Mouse (Mus musculus): ENCODE results near the gene Nat8f2.
"Not testable (repeated sequence)": the region's sequence is repeated elsewhere in the genome, so short reads cannot be mapped to it uniquely, and the experiment has no call there.

DNA sequence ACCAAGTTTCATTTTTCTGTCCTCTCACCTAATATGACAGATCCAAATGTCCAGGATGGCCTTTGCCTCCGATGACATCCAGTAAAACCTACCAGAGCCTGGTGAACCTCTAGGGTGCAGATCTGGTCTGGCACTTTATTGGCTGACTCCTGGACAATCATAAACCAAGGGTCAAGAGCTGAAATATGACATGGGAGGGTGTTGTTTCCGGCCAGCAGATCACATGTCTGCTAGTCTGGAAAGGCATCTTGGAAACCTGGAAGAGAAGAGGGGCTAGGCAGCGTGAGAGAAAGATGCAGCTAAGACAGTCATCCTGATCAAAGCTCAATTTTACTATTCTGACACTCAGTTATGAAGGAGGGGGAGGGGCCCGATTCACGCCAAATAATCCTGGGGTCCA is at the start of gene Nat8f2:
- TF ChIP-seq USF1 (IDR thresholded peaks at IDR 0.05; ENCODE audit: low read depth, low read length); MAZ (IDR thresholded peaks at IDR 0.05; ENCODE audit: low read depth, low read length); ZKSCAN1 (IDR thresholded peaks at IDR 0.05; ENCODE audit: low read depth, low read length); RCOR1 (IDR thresholded peaks at IDR 0.05; ENCODE audit: low read depth, low read length); GATA1 (IDR thresholded peaks at IDR 0.05; ENCODE audit: low read depth, low read length); SMC3 (IDR thresholded peaks at IDR 0.05; ENCODE audit: low read depth, low read length); CTCF (IDR thresholded peaks at IDR 0.05 in 2 of 3, conservative IDR thresholded peaks at IDR 0.05 in 1 of 3; ENCODE audit: control insufficient read depth in 1 of 3, insufficient read depth in 1 of 3, low read depth in 2 of 3, low read length in 3 of 3, poor library complexity in 1 of 3, severe bottlenecking in 1 of 3); ZC3H11A (IDR thresholded peaks at IDR 0.05; ENCODE audit: low read depth, low read length); POLR2AphosphoS2 (IDR thresholded peaks at IDR 0.05; ENCODE audit: low read length); EP300 (IDR thresholded peaks at IDR 0.05; ENCODE audit: low read depth in 1 of 2, low read length in 2 of 2); TCF12 (IDR thresholded peaks at IDR 0.05; ENCODE audit: low read depth, low read length); POLR2A (IDR thresholded peaks at IDR 0.05; ENCODE audit: control insufficient read depth in 1 of 2, insufficient read depth in 1 of 2, low read depth in 1 of 2, low read length in 2 of 2, poor library complexity in 1 of 2): not testable (repeated sequence)
